Mouse (Mus musculus) intestine, postnatal 0 days (tissue): Measurements from ENCODE around the gene Thsd7a. TPM values are rescaled to one million over a fixed set of nuclear protein-coding genes. Genes with fewer than 3 reads are reported as not detected.

Experiments
- ATAC-seq: fragments of 200-750 bp; cut with Nextera tagmentation; 2 replicates; pipeline ENCODE4 v1.8.0; 2017; ENCODE audit warnings: mild to moderate bottlenecking, moderate TSS enrichment, moderate library complexity
- H3K27ac ChIP-seq: fragments of 300-500 bp; sonication (generic); 2 replicates; pipeline ENCODE4 v1.5.1; 2014; ENCODE audit warnings: mild to moderate bottlenecking, low read depth, low read length, moderate library complexity
- H3K27me3 ChIP-seq: fragments of 300-500 bp; sonication (generic); replicated peaks from 2 replicates; pipeline ENCODE4 v1.6.1; 2014; ENCODE audit warnings: low read length, mixed read lengths; ENCODE audit not compliant: control insufficient read depth, insufficient read depth
- H3K36me3 ChIP-seq: fragments of 300-500 bp; sonication (generic); 2 replicates; pipeline ENCODE4 v1.6.1; 2014; ENCODE audit warnings: mild to moderate bottlenecking, moderate library complexity; ENCODE audit not compliant: control insufficient read depth, insufficient read depth
- H3K4me1 ChIP-seq: fragments of 300-500 bp; sonication (generic); replicated peaks from 2 replicates; pipeline ENCODE4 v1.6.1; 2014; ENCODE audit warnings: antibody characterized with exemption, low read length, mixed read lengths; ENCODE audit not compliant: control insufficient read depth, insufficient read depth
- H3K4me2 ChIP-seq: fragments of 300-500 bp; sonication (generic); replicated peaks from 2 replicates; pipeline ENCODE4 v1.6.1; 2014; ENCODE audit warnings: low read depth, mild to moderate bottlenecking, moderate library complexity
- H3K4me3 ChIP-seq: fragments of 300-500 bp; sonication (generic); 2 replicates; pipeline ENCODE4 v1.5.1; 2014; ENCODE audit warnings: low read depth, low read length
- H3K9ac ChIP-seq: fragments of 300-500 bp; sonication (generic); 2 replicates; pipeline ENCODE4 v1.6.1; 2014; ENCODE audit warnings: mild to moderate bottlenecking, low read depth, low read length
- H3K9me3 ChIP-seq: fragments of 300-500 bp; sonication (generic); 2 replicates; pipeline ENCODE4 v1.6.1; 2016; ENCODE audit warnings: mixed run types; ENCODE audit not compliant: control insufficient read depth
- CTCF ChIP-seq: sonication (generic); IDR thresholded peaks from 2 replicates; pipeline ENCODE4 v1.5.1; 2016; ENCODE audit warnings: low read depth, mild to moderate bottlenecking, control low read depth, antibody characterized with exemption, moderate library complexity
- WGBS: fragments of 180-500 bp; shearing (Covaris S2); extraction: QIAGEN DNeasy Blood & Tissue Kit; methylation state at CpG from one replicate; pipeline ENCODE4 v1.1.7; 2014; 5-methylcytosine and 5-hydroxymethylcytosine counted together
- polyA plus RNA-seq: library from polyadenylated mRNA; unstranded; fragments of >200 nt; fragmentation: Nextera tagmentation; extraction: Ambion mirVana; gene quantifications from 2 replicates; pipeline ENCODE4 v1.2.1, GENCODE M21; 2015

The Thsd7a gene
- polyA plus RNA-seq, 1 experiment from 2014 or later = 1.1 TPM

GRCm38 (mm10) chr6:12467339-12468124 lies 281.7 kb downstream of the Thsd7a start:
- ATAC-seq = no peak
- Histone ChIP-seq H3K27ac (no peak overlapping the region), H3K4me2 (no peak overlapping the region), H3K4me1 (no peaks in the 10 kb centered on the region), H3K9me3 (no peaks in the 10 kb centered on the region), H3K36me3 (no peaks in the 10 kb centered on the region), H3K4me3 (no peak overlapping the region), H3K9ac (no peak overlapping the region), H3K27me3 (no peaks in the 10 kb centered on the region)
- 64% methylated on average over 7 of the region's 7 CpGs for WGBS
- TF ChIP-seq CTCF = no peak

GRCm38 (mm10) chr6:12458841-12459240 lies 290.4 kb downstream of the Thsd7a start:
- Histone ChIP-seq H3K27me3 (no peaks in the 10 kb centered on the region), H3K27ac (no peak overlapping the region), H3K9me3 (no peaks in the 10 kb centered on the region), H3K9ac (no peak overlapping the region), H3K4me1 (no peaks in the 10 kb centered on the region), H3K36me3 (no peaks in the 10 kb centered on the region), H3K4me3 (no peak overlapping the region), H3K4me2 (no peak overlapping the region)
- TF ChIP-seq CTCF = no peak
- no peak for ATAC-seq
- 80% methylated on average over 4 of the region's 4 CpGs for WGBS

- no peak overlapping the region for H3K4me2 ChIP-seq
- no peak overlapping the region for H3K4me3 ChIP-seq
- 73% methylated on average over 1 of the region's 1 CpGs for WGBS
- no peaks in the 10 kb centered on the region for H3K27me3 ChIP-seq
- H3K36me3 ChIP-seq = no peaks in the 10 kb centered on the region
- H3K9me3 ChIP-seq = no peaks in the 10 kb centered on the region
- no peak for TF ChIP-seq CTCF
- H3K4me1 ChIP-seq = no peaks in the 10 kb centered on the region
- no peak overlapping the region for H3K9ac ChIP-seq
- ATAC-seq = no peak
- H3K27ac ChIP-seq = no peak overlapping the region
These were observed 291.8 kb downstream of the Thsd7a start for GRCm38 (mm10) chr6:12457451-12457850.

- no peak for ATAC-seq
- 85% methylated on average over 1 of the region's 1 CpGs for WGBS
- no peak for TF ChIP-seq CTCF
- no peaks in the 10 kb centered on the region for H3K9me3 ChIP-seq
- H3K4me2 ChIP-seq = no peak overlapping the region
- H3K4me3 ChIP-seq = no peak overlapping the region
- H3K27me3 ChIP-seq = no peaks in the 10 kb centered on the region
- H3K9ac ChIP-seq = no peak overlapping the region
- H3K4me1 ChIP-seq = no peaks in the 10 kb centered on the region
- no peaks in the 10 kb centered on the region for H3K36me3 ChIP-seq
- H3K27ac ChIP-seq = no peak overlapping the region
These were observed 294.2 kb downstream of the Thsd7a start for GRCm38 (mm10) chr6:12454876-12455485.

GRCm38 (mm10) chr6:12454132-12454531 lies 295.1 kb downstream of the Thsd7a start:
- Histone ChIP-seq H3K27ac (no peak overlapping the region), H3K4me2 (no peak overlapping the region), H3K36me3 (no peaks in the 10 kb centered on the region), H3K4me3 (no peak overlapping the region), H3K9me3 (no peaks in the 10 kb centered on the region), H3K27me3 (no peaks in the 10 kb centered on the region), H3K9ac (no peak overlapping the region), H3K4me1 (no peaks in the 10 kb centered on the region)
- WGBS = 73% methylated on average over 3 of the region's 3 CpGs
- no peak for TF ChIP-seq CTCF
- ATAC-seq = no peak

GRCm38 (mm10) chr6:12448851-12449250 lies 300.4 kb downstream of the Thsd7a start:
- H3K9ac ChIP-seq = no peak overlapping the region
- H3K4me3 ChIP-seq = no peak overlapping the region
- no peaks in the 10 kb centered on the region for H3K36me3 ChIP-seq
- no peak overlapping the region for H3K27ac ChIP-seq
- no peaks in the 10 kb centered on the region for H3K9me3 ChIP-seq
- H3K4me1 ChIP-seq = no peaks in the 10 kb centered on the region
- no peak overlapping the region for H3K4me2 ChIP-seq
- H3K27me3 ChIP-seq = no peaks in the 10 kb centered on the region
- no peak for ATAC-seq
- WGBS = 28% methylated on average over 3 of the region's 3 CpGs
- TF ChIP-seq CTCF = no peak
